Mouse (Mus musculus) myocyte (in vitro differentiated cells): ENCODE measurements at regions not wholly inside any gene's neighbourhood (a gene's known extent, or its start where the extent isn't known, plus 50 kb on each side); places are given as distances from the start of the nearest gene placed in this dataset.

ENCODE experiments used
- H3K27me3 ChIP-seq: one replicate; pipeline ENCODE4 v1.6.1; 2011; ENCODE audit not compliant: control insufficient read depth, insufficient read depth, insufficient read length
- H3K36me3 ChIP-seq: one replicate; pipeline ENCODE4 v1.6.1; 2011; ENCODE audit not compliant: control insufficient read depth, insufficient read depth
- H3K4me2 ChIP-seq: one replicate; pipeline ENCODE4 v1.6.1; 2011; ENCODE audit warnings: low read depth, control low read depth
- H3K4me3 ChIP-seq: one replicate; pipeline ENCODE4 v1.5.1; 2011; ENCODE audit warnings: mild to moderate bottlenecking, control low read depth, moderate library complexity
- H3K79me2 ChIP-seq: one replicate; pipeline ENCODE4 v1.6.1; 2011; ENCODE audit not compliant: control insufficient read depth, insufficient read depth
- H3ac ChIP-seq: one replicate; pipeline ENCODE4 v1.6.1; 2011; ENCODE audit not compliant: control insufficient read depth, insufficient read length
- CEBPB ChIP-seq: IDR thresholded peaks from 2 replicates; pipeline ENCODE4 v1.6.1; 2011; ENCODE audit warnings: mild to moderate bottlenecking, moderate library complexity; ENCODE audit not compliant: poor library complexity, insufficient read depth, severe bottlenecking
- E2F4 ChIP-seq: IDR thresholded peaks from one replicate; pipeline ENCODE4 v1.6.1; 2011; ENCODE audit warnings: mild to moderate bottlenecking, control low read depth, moderate library complexity; ENCODE audit not compliant: insufficient read depth
- MAX ChIP-seq: IDR thresholded peaks from one replicate; pipeline ENCODE4 v1.6.1; 2011; ENCODE audit warnings: low read depth, mild to moderate bottlenecking, control low read depth
- MYOD1 ChIP-seq, 3 experiments: IDR thresholded peaks; one replicate each; pipeline ENCODE4 v1.6.1; 2011; ENCODE audit warnings: control low read depth in 2 of 3, low read depth in 2 of 3, mild to moderate bottlenecking in 2 of 3, moderate library complexity in 1 of 3; ENCODE audit not compliant: insufficient read length in 2 of 3, control insufficient read depth in 1 of 3
- MYOG ChIP-seq, 3 experiments: IDR thresholded peaks; one replicate each; pipeline ENCODE4 v1.6.1; 2011; ENCODE audit warnings: control low read depth in 2 of 3, low read depth in 2 of 3, mild to moderate bottlenecking in 2 of 3; ENCODE audit not compliant: insufficient read length in 2 of 3, control insufficient read depth in 1 of 3, insufficient read depth in 1 of 3
- POLR2A ChIP-seq: IDR thresholded peaks from one replicate; pipeline ENCODE4 v1.6.1; 2011; ENCODE audit warnings: low read depth, mild to moderate bottlenecking, control low read depth, moderate library complexity; ENCODE audit not compliant: insufficient read length
- POLR2AphosphoS2 ChIP-seq: IDR thresholded peaks from one replicate; pipeline ENCODE4 v1.6.1; 2011; ENCODE audit warnings: low read depth, control low read depth; ENCODE audit not compliant: insufficient read length
- REST ChIP-seq: IDR thresholded peaks from one replicate; pipeline ENCODE4 v1.6.1; 2011; ENCODE audit warnings: mild to moderate bottlenecking, control low read depth, moderate library complexity; ENCODE audit not compliant: insufficient read depth, insufficient read length
- SRF ChIP-seq: IDR thresholded peaks from one replicate; pipeline ENCODE4 v1.6.1; 2011; ENCODE audit warnings: low read depth; ENCODE audit not compliant: control insufficient read depth, insufficient read length
- TCF12 ChIP-seq: IDR thresholded peaks from one replicate; pipeline ENCODE4 v1.6.1; 2011; ENCODE audit warnings: mild to moderate bottlenecking, control low read depth; ENCODE audit not compliant: poor library complexity, insufficient read depth, severe bottlenecking
- TCF3 ChIP-seq: IDR thresholded peaks from one replicate; pipeline ENCODE4 v1.6.1; 2011; ENCODE audit warnings: low read depth, control low read depth; ENCODE audit not compliant: insufficient read length
- USF1 ChIP-seq: IDR thresholded peaks from one replicate; pipeline ENCODE4 v1.6.1; 2011; ENCODE audit warnings: low read depth, mild to moderate bottlenecking, control low read depth, moderate library complexity

GRCm38 (mm10) chr5:64468307-64468706 is 312.2 kb downstream of the Tbc1d1 start:
- Histone ChIP-seq H3K4me3 (no peak overlapping the region), H3K4me2 (no peak overlapping the region), H3K27me3 (no peaks in the 10 kb centered on the region), H3K79me2 (no peaks in the 10 kb centered on the region), H3ac (no peak overlapping the region), H3K36me3 (no peaks in the 10 kb centered on the region)
- TF ChIP-seq MYOG (IDR thresholded peaks at IDR 0.05; ENCODE audit: control insufficient read depth in 1 of 3, insufficient read depth in 1 of 3, insufficient read length in 2 of 3, low read depth in 2 of 3) (no peak), REST (no peak), POLR2A (no peak), MYOD1 (IDR thresholded peaks at IDR 0.05; ENCODE audit: control insufficient read depth in 1 of 3, insufficient read length in 2 of 3, low read depth in 2 of 3) (no peak), TCF12 (no peak), CEBPB (no peak), POLR2AphosphoS2 (no peak), SRF (no peak), MAX (no peak), E2F4 (no peak), TCF3 (no peak), USF1 (no peak)

- no peaks in the 10 kb centered on the region for H3K27me3 ChIP-seq
- no peaks in the 10 kb centered on the region for H3K79me2 ChIP-seq
- H3K36me3 ChIP-seq = no peaks in the 10 kb centered on the region
- H3K4me2 ChIP-seq = no peak overlapping the region
- H3ac ChIP-seq = no peak overlapping the region
- TF ChIP-seq SRF (no peak), MYOD1 (IDR thresholded peaks at IDR 0.05; ENCODE audit: control insufficient read depth in 1 of 3, insufficient read length in 2 of 3, low read depth in 2 of 3) (no peak), TCF12 (no peak), USF1 (no peak), MAX (no peak), REST (no peak), CEBPB (no peak), POLR2A (no peak), POLR2AphosphoS2 (no peak), MYOG (IDR thresholded peaks at IDR 0.05; ENCODE audit: control insufficient read depth in 1 of 3, insufficient read depth in 1 of 3, insufficient read length in 2 of 3, low read depth in 2 of 3) (no peak), TCF3 (no peak), E2F4 (no peak)
- no peak overlapping the region for H3K4me3 ChIP-seq
These were observed 315.9 kb downstream of the Tbc1d1 start for GRCm38 (mm10) chr5:64472008-64472407.

GRCm38 (mm10) chr5:64472415-64472814 is 316.3 kb downstream of the Tbc1d1 start:
- Histone ChIP-seq H3K4me2 (no peak overlapping the region), H3ac (no peak overlapping the region), H3K36me3 (no peaks in the 10 kb centered on the region), H3K27me3 (no peaks in the 10 kb centered on the region), H3K79me2 (no peaks in the 10 kb centered on the region), H3K4me3 (no peak overlapping the region)
- no peak for TF ChIP-seq TCF12
- TF ChIP-seq POLR2A = no peak
- TF ChIP-seq MAX = no peak
- TF ChIP-seq TCF3 = no peak
- no peak for TF ChIP-seq CEBPB
- no peak for TF ChIP-seq POLR2AphosphoS2
- no peak for TF ChIP-seq USF1
- TF ChIP-seq MYOG (IDR thresholded peaks at IDR 0.05; ENCODE audit: control insufficient read depth in 1 of 3, insufficient read depth in 1 of 3, insufficient read length in 2 of 3, low read depth in 2 of 3) = no peak
- TF ChIP-seq MYOD1 (IDR thresholded peaks at IDR 0.05; ENCODE audit: control insufficient read depth in 1 of 3, insufficient read length in 2 of 3, low read depth in 2 of 3) = no peak

GRCm38 (mm10) chr5:64474868-64475267 is 318.8 kb downstream of the Tbc1d1 start:
- no peaks in the 10 kb centered on the region for H3K36me3 ChIP-seq
- H3ac ChIP-seq = no peak overlapping the region
- no peak overlapping the region for H3K4me2 ChIP-seq
- TF ChIP-seq POLR2A (no peak), POLR2AphosphoS2 (no peak)
- no peaks in the 10 kb centered on the region for H3K27me3 ChIP-seq
- no peaks in the 10 kb centered on the region for H3K79me2 ChIP-seq
- H3K4me3 ChIP-seq = no peak overlapping the region

GRCm38 (mm10) chr5:64475736-64476519 is 319.8 kb downstream of the Tbc1d1 start:
- Histone ChIP-seq H3ac (no peak overlapping the region), H3K36me3 (no peaks in the 10 kb centered on the region), H3K27me3 (no peaks in the 10 kb centered on the region), H3K4me2 (no peak overlapping the region), H3K4me3 (no peak overlapping the region), H3K79me2 (no peaks in the 10 kb centered on the region)
- TF ChIP-seq TCF3 = no peak
- TF ChIP-seq MYOD1 (IDR thresholded peaks at IDR 0.05; ENCODE audit: control insufficient read depth in 1 of 3, insufficient read length in 2 of 3, low read depth in 2 of 3) = no peak
